Mouse (Mus musculus): ENCODE data around the gene 4933428G20Rik.

4933428G20Rik gene

GRCm38 (mm10) chr11:97532950-97533582, 32.9 kb upstream of the 4933428G20Rik start:
- peak; percentile 78 for DNase-seq

- peak; percentile 35 for DNase-seq
Observed at GRCm38 (mm10) chr11:97532354-97532753, 32.2 kb upstream of the 4933428G20Rik start.

DNA sequence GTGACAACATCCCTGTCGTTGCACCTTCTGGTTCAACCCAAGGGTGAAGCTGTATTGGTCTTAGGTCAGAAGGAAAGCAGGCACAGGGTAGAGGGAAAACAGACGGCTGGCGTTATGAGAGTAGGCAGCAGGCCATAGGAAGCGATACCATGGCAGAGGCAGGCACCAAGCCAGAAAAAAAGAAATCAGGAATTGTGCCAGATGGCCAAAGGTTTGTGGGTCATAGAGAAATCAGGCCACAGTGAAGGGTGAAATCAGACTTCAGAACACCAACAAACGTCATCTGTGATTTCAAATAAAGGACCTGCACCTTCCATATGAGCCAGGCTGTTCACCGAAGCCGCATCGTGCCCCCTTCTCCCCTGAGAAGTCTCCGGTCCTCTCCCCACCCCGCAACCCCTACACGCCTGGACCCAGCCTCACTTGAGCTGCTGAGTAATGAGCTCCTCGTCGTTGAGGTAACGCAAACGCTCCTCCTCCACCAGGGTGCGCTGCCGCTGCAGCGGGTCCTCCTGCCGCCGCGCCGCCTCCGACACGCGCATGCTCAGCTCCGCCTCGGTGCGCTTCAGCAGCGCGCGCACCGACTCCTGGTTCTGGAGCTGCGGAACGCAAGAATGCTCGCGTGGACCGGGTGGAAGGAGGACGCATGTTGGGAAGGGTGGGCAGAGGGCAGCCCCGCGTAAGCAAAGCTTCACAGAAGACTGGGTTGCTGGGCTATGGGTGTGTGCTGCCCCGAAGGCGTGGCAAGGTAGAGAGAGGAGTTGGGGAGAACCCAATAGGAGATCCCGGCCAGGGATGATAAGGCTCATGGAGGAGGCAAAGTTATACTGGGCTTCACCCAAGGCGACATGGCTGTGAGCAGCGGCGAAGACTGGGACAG, 31.5 kb upstream of the 4933428G20Rik start:
- peak; percentile 97 for DNase-seq

DNA sequence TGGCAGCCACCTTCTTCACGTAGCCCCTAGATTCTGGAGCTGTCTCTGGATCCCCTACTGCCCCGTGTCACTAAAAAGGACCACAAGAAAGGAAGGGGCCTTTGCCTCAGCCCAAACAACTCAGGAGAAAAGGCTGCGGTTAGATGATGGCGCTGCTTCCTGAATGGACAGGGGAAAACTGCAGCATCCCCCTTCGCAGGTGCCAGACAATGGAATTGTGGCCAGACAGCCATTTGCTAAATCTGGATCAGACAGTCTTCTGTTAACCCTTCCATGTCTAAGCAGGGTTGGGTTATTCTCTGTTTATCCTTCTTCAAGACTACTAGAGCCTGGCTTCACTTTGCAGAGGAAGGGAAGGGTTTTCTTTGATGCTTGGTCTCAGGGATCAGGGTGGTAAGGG, 30.8 kb upstream of the 4933428G20Rik start:
- no peak for DNase-seq

DNA sequence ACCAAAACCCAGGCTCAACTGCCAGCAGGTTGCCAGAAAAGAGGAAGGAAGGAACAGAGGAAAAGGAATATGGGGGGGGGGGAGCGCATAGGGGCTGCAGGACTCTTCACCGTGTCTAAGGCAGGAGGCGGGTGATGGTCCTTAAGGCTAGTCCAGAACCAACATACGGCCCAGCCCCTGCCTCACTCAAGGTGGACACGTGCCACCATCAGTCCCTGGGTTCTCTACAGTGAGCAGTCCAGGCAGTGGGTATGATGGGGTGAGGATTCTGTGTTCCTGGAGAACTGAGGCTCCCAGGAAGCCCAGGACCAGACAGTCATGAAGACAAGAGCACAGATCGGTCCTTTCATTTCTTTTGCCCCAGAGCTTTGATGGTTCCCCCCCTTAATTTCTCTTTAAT, 29.9 kb upstream of the 4933428G20Rik start:
- no peak for DNase-seq

DNA sequence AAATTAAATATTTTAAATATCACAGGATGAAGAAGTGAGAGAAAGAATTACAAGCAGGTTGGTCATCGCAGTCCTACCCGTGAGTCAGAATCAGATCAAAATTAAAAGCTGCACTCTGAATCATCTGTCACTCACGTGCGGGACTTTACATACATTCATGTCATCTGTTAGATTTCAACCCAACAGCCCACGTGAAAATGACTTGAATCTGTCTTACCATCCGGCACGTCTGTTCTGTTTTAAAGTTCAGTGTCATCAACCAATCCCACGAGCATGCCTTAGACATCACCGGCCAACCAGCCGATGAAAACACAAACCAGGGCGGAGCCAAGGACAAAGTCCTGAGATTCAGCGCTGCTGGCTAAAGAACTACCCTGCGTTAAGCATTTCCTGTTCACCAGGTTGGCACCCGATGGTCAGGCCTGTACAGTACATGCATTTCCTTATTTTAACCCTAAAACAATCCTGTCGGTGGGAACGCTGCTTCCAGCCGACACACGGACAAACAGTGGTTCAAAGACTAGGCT, 28.2 kb upstream of the 4933428G20Rik start:
- no peak for DNase-seq

DNA sequence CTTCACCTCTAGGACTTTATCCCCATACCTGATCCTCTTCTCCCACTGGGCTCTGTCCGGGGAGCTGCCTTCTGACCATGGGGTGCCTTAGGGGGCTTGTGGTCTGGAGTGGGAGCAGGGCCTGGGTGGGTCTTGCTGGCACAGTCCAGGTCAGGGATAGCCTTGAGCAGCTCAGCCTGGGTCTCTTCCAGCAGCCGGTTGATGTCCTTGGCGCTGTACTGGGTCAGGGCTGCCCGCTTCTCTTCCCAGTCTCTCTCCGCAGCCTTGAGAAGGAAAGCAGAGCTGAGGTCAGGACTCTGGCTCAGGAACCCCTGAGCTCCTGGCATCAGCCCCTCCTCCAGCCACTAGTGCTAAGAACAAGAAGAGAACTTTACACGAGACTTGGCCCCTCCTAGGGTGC, 25.2 kb upstream of the 4933428G20Rik start:
- no peak for DNase-seq

DNA sequence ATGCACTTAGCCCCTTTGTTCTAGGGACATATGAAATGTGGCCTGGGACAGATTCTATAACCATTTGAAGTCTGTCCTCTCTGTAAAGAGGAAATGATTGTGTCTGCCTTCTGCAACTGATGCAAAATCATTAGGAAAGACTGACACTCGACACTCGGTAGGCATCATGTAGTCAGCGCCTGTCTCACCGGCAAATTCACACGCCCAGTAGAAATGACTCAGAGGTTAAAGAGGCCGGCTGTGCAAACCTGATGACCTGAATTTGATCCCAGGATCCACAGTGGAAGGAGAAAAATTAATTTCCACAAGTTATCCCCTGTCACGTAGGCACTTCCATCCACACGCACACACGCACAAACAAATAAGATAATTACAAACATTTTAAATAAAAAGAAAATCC, 24.2 kb upstream of the 4933428G20Rik start:
- DNase-seq, result no peak

- DNase-seq, result no peak
Observed at GRCm38 (mm10) chr11:97523827-97524261, 23.7 kb upstream of the 4933428G20Rik start.

- DNase-seq, result no peak
Observed at GRCm38 (mm10) chr11:97523107-97523506, 23.0 kb upstream of the 4933428G20Rik start.

DNA sequence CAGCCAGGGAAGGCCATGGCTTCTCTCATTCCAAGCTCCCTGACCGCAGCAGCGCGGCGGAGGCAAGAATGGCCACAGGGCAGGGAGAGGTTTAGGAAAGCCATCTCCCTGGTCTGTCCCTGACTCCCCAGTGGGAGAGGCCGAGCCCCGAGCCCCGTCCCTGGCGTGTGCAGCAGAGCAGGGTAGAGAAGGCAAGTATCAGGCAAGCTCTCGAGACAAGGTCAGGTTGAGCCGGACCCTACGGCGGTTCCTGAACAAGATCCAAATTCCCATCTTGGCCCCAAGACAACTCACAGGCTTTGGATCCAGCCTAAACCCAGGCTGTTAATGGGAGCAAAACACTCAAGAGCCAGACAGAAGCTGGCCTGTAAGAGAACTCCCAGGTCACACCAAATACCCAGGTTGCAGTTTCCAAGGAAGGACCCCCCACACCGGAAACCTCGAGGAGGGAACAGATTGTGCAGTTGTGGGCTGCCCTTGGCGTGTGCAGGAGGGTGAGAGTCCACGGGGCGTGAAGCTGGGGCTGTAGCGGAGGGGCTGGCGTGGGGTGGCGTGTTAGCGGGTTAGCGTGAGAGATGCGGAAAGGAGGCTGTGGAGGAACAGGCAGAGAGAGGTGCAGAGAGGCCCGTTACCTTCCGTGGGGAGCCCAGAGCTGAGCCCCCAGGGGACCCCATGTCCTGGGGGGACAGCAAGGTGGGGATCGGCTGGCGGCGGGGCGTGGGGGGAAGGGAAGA, 21.8 kb upstream of the 4933428G20Rik start:
- DNase-seq, result no peak

GRCm38 (mm10) chr11:97520541-97520940, 20.4 kb upstream of the 4933428G20Rik start:
- DNase-seq, result no peak

DNA sequence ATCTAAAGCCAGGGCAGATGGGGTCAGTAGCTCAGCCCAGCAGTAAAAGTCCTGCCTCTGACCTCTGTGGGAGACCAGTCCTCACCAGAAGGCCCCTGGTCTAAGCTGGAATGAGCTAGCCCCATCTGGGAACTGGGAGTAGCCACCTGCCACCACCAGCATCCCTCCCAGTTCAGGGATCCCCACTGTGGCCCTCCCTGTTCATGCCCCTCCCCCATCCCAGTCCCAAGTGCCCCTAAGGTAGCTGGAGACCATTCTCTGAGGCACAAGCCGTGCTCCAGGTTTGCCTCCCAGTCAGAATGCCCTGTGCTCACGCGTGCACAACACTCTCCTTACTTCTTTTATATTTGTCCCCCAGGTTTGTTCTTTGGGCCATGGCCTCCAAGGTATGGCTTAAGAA, 12.9 kb upstream of the 4933428G20Rik start:
- DNase-seq, result no peak

DNA sequence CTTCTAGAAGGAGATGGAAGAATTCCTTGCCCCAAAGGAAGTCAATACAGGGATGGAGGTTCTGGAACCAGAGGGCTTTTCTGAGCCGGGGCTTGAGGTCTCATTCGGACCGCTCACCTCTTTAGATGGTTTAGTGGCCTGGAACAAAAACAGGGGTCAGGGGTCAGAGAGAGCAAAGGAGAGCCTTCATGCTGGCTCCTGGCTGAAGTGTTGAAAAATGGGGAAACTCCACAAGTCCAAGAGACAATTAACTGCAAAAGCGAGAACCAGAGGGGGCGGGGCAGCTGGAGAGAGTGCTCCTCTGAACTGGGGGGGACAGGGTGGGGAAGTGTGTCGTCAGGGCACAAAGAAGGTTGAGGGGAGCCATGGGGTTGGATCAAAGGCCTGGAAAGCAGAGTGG, 12.4 kb upstream of the 4933428G20Rik start:
- peak; percentile 44 for DNase-seq

DNA sequence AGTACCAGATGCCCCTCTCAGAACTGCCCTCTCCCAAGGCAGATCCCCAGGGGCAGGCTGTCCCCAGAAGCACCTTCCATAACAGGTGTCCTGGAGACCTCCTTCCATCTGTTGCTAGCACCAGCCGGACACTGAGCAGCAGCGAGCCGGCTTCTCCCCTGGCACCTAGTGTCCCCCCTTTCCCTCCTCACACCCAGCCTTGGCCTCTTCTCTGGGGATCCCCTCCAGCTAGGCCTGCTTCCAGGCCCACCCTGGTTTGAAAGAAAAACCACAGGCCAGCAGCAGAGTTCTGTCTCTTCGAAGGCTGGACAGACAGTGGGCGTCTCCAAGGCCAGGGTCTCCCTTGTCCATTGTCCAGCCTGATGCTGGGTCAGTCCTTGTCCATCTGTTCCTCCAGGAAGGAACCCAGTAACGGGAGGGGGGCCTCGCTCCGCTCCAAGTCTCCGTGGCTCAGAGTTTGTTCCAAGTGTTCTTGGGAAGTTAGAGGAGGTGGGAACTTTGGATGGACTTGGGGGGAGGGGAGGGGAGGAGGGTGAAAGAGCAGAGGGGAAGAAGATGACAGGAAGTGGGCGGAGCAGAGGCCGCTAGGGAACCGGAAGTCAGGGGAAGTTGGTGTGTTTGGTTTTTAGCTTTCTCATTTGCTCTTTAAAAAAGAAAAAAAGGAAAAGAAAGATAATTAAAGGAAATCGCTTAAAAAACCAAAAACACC, 11.7 kb upstream of the 4933428G20Rik start:
- peak; percentile 81 for DNase-seq

- peak; percentile 83 for DNase-seq
Observed at GRCm38 (mm10) chr11:97510966-97511660, 11.0 kb upstream of the 4933428G20Rik start.

DNA sequence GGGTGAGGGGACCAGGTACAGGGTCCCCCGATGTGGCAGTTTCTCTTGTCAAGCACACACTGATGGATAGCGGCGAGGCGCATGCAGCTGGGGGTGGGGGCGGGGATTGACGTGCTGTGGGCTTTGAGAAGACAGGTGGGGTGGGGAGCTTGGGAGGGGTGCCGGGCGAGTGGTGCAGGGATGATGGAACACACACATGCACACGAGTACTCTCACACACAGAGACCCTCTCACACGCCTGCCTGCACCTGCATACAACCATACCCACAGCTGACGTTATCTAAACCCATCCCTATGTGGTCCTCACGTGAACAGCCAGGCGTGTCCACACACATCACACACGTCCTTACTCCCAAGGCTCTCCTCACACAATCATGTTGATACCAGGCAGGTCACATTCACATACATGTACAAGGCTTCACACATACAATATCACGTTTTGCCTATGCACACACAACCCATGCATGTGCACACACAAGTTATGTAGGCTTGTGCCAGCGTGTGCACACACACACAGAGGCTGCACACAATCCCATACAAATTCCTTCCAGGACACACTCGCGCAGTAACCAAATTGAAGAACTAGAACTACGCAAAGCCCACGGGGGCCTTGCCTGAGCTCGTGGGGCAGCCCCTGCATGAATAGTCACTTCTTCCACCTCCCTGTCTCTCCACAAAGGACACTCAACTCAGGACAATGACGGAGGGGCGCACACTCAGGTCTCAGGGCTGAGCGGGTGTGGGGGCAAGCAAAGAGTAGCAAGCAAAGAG, 9.8 kb upstream of the 4933428G20Rik start:
- peak; percentile 56 for DNase-seq

GRCm38 (mm10) chr11:97509058-97509457, 8.9 kb upstream of the 4933428G20Rik start:
- DNase-seq, result peak; percentile 35

DNA sequence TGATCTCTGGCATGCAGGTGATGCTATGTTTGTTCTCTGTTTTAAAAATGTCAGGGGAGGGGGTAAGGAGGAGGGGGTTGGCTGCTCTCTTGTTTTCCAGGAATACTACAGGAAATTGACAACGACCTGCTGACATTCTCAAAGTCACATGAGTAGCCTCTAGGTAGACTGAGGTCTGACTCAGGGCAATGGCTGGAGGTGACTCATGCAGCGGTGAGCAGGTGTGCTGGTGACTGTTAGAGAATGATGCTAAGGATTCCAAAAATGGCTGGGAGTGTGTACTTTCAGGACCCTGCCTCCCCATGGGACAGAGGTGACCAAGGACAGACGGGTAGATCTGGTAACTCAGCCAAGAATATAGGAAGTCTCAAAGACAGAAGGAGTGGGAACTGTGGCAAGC, 8.1 kb upstream of the 4933428G20Rik start:
- DNase-seq, result no peak

GRCm38 (mm10) chr11:97506331-97506730, 6.2 kb upstream of the 4933428G20Rik start:
- DNase-seq, result no peak

DNA sequence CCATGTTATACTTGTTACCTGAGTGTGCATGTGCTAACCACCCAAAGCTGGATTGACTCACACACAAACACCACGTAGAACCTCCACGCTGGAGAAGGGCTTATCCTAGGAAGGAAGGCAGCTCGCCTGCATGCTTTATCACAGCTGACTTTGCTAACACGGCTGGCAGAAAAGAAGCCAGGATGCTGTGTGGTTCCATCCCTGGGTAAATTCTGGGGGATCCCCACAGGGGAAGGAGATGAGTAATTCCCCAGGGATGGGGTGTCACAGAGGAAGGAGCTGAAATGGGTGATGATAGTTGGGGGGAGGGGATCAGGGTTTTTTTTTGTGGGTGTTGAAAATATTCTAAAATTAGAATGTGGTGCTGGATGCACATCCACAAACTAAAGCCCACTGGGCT, 5.6 kb upstream of the 4933428G20Rik start:
- DNase-seq, result no peak
